Mouse (Mus musculus) mammary gland, adult 2 months (tissue): ENCODE data around the gene Ntrk1. TPM values are rescaled to one million over a fixed set of nuclear protein-coding genes. Genes with fewer than 3 reads are reported as not detected.

Experiments used
- polyA plus RNA-seq: library from polyadenylated mRNA; depleted of rRNA; stranded (reverse); fragments of >200 nt; gene quantifications from 2 replicates; pipeline ENCODE4 v1.2.3, GENCODE M21; 2012; ENCODE audit warnings: low replicate concordance; rRNA removed

Ntrk1 gene
- 2.8 and 7.2 TPM in 2 replicates for polyA plus RNA-seq

DNA sequence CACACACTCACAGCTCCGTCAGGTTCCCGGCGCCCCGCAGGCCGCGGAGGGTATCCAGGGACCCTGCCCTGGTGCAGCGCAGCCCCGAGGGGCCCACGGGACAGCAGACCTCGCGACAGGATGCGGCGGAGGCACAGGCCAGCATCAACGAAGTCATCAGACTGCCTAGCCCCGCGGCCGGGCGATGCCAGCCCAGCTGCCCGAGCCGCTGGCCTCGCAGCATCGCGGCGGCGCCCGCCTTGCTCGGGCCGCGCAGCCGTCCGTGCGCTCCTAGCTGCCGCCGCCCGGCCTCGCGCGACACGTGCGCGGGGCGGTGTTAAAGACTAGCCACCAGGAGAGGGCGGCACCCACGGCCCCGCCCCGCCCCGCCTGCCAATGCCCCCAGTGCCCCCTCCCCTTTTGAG, at the start of gene Ntrk1:
Gene Ntrk1, minus strand, starts transcription at position 241 of the 404 bp plus-strand sequence.

DNA sequence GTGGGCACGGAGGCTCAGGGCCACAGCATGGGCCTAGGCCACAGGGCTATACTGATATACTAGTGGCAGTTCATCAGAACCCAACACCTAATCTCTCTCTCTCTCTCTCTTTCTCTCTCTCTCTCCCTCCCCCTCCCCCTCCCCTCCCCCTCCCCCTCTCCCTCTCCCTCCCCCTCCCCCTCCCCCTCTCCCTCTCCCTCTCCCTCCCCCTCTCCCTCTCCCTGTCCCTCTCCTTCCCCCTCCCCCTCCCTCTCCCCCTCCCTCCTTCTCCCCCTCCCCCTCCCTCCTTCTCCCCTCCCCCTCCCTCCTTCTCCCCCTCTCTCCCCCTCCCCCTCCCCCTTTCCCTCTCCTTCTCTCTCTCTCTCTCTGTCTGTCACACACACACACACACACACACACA, 29.2 kb upstream of the Ntrk1 start, which contains the start of gene Pear1:
Gene Pear1, minus strand, starts transcription at position 101 of the 400 bp plus-strand sequence.

DNA sequence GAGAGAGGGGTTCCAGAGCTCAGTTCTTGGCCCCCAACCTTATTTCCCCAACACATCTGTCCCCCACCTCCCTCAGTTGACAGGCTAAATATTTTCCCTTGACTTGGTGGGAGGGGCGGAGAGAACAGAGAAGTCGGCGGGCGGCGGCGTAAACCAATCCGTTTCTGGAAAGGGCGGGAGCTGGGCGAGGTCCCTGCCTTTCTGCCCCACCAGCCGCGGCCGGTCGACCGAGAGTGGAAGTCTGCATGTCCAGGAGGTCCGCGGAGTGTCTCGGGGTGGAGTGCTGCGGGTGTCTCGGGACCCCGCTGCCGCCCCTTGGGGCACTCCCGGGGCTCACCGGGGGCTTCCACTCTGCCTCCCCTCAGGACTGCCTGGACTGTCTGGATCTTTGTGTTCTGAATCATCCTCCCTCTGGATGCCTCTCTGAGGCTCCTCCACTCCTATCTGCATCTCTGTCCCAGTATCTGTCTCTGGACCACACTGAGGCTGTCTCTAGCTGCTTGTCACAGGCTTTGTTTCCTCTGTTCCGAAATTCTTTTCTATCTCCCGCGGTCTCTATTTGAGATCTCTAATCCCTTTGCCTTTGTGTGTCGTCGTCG, 1.9 kb upstream of the Ntrk1 start, which contains the start of gene Insrr:
Gene Insrr, plus strand, starts transcription at position 216 of the 599 bp plus-strand sequence.

DNA sequence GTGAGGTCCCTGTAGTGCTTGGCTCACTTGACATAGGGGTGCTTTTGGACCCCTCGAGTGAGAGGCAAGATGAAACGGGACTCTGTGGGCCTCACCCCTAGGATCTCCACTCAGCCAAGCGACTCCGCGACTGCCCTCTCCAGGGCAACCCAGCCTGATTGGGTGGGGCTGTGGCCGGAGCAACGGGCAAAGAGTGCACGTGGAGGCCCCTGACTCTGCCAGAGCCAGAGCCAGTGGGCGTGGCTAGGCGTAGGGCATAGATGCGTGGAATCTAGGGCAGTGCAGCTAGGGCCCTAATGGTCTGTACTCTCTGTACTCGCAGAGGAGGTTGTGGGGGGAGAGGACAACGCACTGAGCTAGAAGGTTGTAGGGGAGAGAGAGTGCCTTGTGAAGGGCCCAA, 46.5 kb downstream of the Ntrk1 start, which contains the start of gene Lrrc71:
Gene Lrrc71, minus strand, starts transcription at position 195 of the 400 bp plus-strand sequence.

Other genes with a start within 250 kb of the Ntrk1 start
- gene Arhgef11, start 177.6 kb downstream of the Ntrk1 start, polyA plus RNA-seq: 26.3 and 51.8 TPM in 2 replicates
- 0.13 and 0.32 TPM in 2 replicates for gene Lrrc71, start 46.5 kb downstream of the Ntrk1 start, polyA plus RNA-seq
- gene Insrr, start 1.8 kb upstream of the Ntrk1 start, polyA plus RNA-seq: 1.6 TPM in 2 replicates
- gene Pear1, start 29.1 kb upstream of the Ntrk1 start, polyA plus RNA-seq: 101 and 130 TPM in 2 replicates
- 13.9 and 25.6 TPM in 2 replicates for gene Sh2d2a, start 51.6 kb upstream of the Ntrk1 start, polyA plus RNA-seq
- gene Prcc, start 90.4 kb upstream of the Ntrk1 start, polyA plus RNA-seq: 28.7 and 33.3 TPM in 2 replicates
- gene Hdgf, start 111.2 kb upstream of the Ntrk1 start, polyA plus RNA-seq: 51.3 and 106 TPM in 2 replicates
- gene Mrpl24, start 124.3 kb upstream of the Ntrk1 start, polyA plus RNA-seq: 26.0 and 58.0 TPM in 2 replicates
- 13.4 and 17.8 TPM in 2 replicates for gene Isg20l2, start 135.2 kb upstream of the Ntrk1 start, polyA plus RNA-seq
- gene Rrnad1, start 135.6 kb upstream of the Ntrk1 start, polyA plus RNA-seq: 34.7 and 39.2 TPM in 2 replicates
- 1.8 and 4.6 TPM in 2 replicates for gene Crabp2, start 153.5 kb upstream of the Ntrk1 start, polyA plus RNA-seq
- 5.5 and 8.3 TPM in 2 replicates for gene Nes, start 175.9 kb upstream of the Ntrk1 start, polyA plus RNA-seq
- gene Bcan, start 205.1 kb upstream of the Ntrk1 start, polyA plus RNA-seq: 0.06 and 0.08 TPM in 2 replicates
- 0.10 and 0.45 TPM in 2 replicates for gene Hapln2, start 232.4 kb upstream of the Ntrk1 start, polyA plus RNA-seq
- 4.2 and 6.0 TPM in 2 replicates for gene Gpatch4, start 247.9 kb upstream of the Ntrk1 start, polyA plus RNA-seq